Mouse (Mus musculus) G1E (cell line): ENCODE results near the gene Grifin.

ENCODE experiments used
- CTCF ChIP-seq: IDR thresholded peaks from 2 replicates; pipeline ENCODE4 v1.5.1; 2012; ENCODE audit warnings: low read depth, low read length, inconsistent platforms, mixed read lengths
- GATA1 ChIP-seq: IDR thresholded peaks from 2 replicates; pipeline ENCODE4 v1.6.1; 2012; ENCODE audit warnings: borderline replicate concordance, low read length, inconsistent platforms, mixed read lengths
- GATA2 ChIP-seq: IDR thresholded peaks from 2 replicates; pipeline ENCODE4 v1.6.1; 2012; ENCODE audit warnings: low read depth, low read length, inconsistent platforms, borderline replicate concordance
- POLR2AphosphoS5 ChIP-seq: IDR thresholded peaks from 2 replicates; pipeline ENCODE4 v1.6.1; 2012; ENCODE audit warnings: low read depth, low read length, inconsistent platforms; ENCODE audit not compliant: insufficient replicate concordance
- TAL1 ChIP-seq: conservative IDR thresholded peaks from 2 replicates; pipeline ENCODE4 v1.6.1; 2012; ENCODE audit warnings: low read depth, low read length, inconsistent platforms, mixed read lengths

GRCm38 (mm10) chr5:140611611-140612185 is 46.8 kb upstream of the Grifin start:
- no peak for TF ChIP-seq CTCF
- no peak for TF ChIP-seq GATA1
- no peak for TF ChIP-seq GATA2
- no peak for TF ChIP-seq POLR2AphosphoS5
- TF ChIP-seq TAL1, result no peak
